In genomic region chr10:10424383-10424782, GRCm38 (mm10) we compare ENCODE assay signal across 16 mouse cellular contexts.
"Had no signal": no experiment of that assay in that cellular context is flagged by ENCODE, and none has a peak within 500 bp of the region (broad histone marks: within the 10 kb centered on the region; RNA-seq: fewer than 3 reads in every experiment).

No protein-coding gene starts in this region.

- H3K27me3 ChIP-seq: lung, embryonic 15.5 days; megakaryocyte, embryonic 14.5 days; midbrain, embryonic 13.5 days; midbrain, embryonic 15.5 days; neural tube, embryonic 12.5 days; stomach, embryonic 15.5 days had no signal

- H3K27ac ChIP-seq: lung, embryonic 15.5 days; macrophage; midbrain, embryonic 13.5 days; midbrain, embryonic 15.5 days; neural tube, embryonic 12.5 days; stomach, embryonic 15.5 days; stomach, postnatal 0 days had no signal

- H3K4me3 ChIP-seq: lung, embryonic 15.5 days; megakaryocyte, embryonic 14.5 days; midbrain, embryonic 13.5 days; midbrain, embryonic 15.5 days; neural tube, embryonic 12.5 days; stomach, embryonic 15.5 days had no signal

- ATAC-seq: lung, postnatal 0 days; midbrain, embryonic 13.5 days; midbrain, embryonic 15.5 days had no signal

- H3K36me3 ChIP-seq: lung, embryonic 15.5 days; midbrain, embryonic 13.5 days; midbrain, embryonic 15.5 days; neural tube, embryonic 12.5 days; stomach, embryonic 15.5 days had no signal

- DNase-seq: lung, adult 2 months; lung, postnatal 14 days; lung, postnatal 36 days; right cerebral cortex, postnatal 14 days; thymus, adult 2 months; thymus, postnatal 25 days; thymus, postnatal 4 days had no signal

- H3K9me3 ChIP-seq: lung, embryonic 15.5 days; megakaryocyte, embryonic 14.5 days; midbrain, embryonic 13.5 days; midbrain, embryonic 15.5 days; neural tube, embryonic 12.5 days; stomach, embryonic 15.5 days had no signal

- H3K4me1 ChIP-seq: lung, embryonic 15.5 days; midbrain, embryonic 13.5 days; midbrain, embryonic 15.5 days; neural tube, embryonic 12.5 days; stomach, embryonic 15.5 days had no signal
